Mouse (Mus musculus) R1 (cell line): ENCODE results near the gene Tbcd.
A peak's percentile ranks its signal among the peaks of the same experiment; 100 is the strongest.

Experiments
- DNase-seq: peaks from one replicate; pipeline ENCODE4 v3.0.0-alpha.2; 2018; ENCODE audit warnings: low read depth, low spot score

The Tbcd gene

GRCm38 (mm10) chr11:121451753-121452635 lies at the start of gene Tbcd:
Tbcd (plus strand) TSS chr11:121451949.
- DNase-seq, result peak; percentile 98

DNA sequence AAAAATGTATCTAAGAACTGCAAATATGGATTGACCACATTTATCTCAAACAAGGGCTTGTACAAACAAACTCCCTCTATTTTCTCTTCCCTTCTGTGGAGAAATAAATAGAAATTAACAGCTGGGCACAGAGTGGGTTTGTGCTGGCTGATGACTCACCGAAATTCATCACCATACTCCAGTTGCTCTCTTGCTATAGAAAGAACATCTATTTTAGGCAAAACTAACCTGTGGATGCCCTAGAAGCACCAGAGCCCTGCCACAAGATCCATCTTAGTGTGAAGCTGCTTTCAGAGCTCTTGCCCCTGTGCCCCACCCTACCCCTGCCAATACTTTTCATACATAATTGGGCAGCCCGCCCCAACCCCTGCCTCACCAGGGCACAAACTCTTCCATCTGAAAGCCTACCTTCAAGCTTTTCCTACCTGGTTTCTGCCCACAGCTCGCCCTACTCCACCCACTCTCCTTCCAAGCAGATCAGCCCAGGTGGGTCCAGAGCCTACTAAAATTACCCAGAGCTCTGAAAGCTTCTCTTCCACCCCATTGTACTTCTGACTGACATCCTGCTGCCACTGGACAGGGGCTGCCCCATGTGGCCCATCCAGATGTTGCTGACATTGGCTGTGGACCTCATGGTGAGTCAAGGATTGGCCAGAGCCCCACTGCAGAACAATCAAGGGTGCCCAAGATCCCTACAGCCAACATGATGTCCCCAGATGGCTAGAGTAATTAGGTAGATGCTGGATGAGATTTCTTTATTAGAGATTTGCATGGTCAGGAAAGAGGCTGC lies 44.2 kb upstream of the Tbcd start:
- DNase-seq, result no peak

DNA sequence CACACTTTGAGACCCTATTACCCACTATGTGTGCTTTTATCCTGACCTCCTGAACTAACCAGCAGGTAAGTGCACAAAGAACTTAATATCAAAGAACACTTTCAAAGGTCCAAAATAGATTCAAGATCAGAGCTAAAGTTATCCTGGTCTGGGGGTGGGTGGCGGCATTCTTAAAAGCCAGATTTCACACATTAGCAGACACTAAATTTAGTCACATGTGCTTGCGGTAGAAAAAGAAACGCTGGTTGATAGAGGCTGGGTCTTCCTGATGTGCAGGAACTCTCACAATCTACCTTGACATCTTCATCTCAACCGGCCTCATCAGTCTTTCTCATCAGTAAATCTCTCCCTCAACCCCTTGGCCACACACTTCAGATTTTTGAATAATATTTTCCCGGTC lies 37.0 kb upstream of the Tbcd start:
- no peak for DNase-seq

GRCm38 (mm10) chr11:121415351-121415750 lies 36.4 kb upstream of the Tbcd start:
- no peak for DNase-seq

DNA sequence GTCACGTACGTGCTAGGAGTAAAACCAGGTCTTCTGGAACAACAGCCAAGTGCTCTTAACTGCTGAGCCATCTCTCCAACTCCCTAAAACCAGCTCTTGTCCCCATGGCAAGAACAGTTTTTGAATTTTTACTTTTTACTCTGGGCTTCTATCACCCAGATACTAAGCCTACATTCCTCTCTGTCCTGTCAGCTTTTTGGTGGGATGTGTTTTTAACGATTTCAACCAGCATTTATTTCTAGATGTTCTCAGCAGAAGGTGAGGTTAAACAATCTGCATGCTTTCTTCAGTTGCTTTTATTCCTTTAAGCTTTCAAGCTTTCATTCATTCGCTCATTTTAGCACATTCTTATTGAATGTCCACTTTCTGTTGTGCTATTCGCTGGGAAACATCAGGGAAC lies 33.8 kb upstream of the Tbcd start:
- DNase-seq, result no peak

DNA sequence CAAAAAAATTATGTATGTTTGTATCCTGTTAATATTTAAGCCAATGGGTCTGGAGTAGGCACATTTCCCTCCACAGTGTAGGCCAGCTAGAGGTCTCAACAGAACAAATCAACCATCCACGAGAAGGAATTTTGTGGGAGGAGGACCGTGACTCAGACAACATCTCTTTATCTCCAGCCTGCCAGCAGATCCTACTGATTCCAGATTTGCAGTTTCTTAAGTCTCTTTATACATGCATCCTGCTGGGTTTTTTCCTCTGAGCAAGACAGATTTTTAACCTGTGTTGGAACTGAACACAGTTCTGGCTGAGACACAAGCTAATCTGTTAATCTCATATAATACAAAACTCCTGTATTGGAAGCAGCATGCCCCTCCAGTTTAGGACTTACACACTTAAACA lies 32.8 kb upstream of the Tbcd start:
- no peak for DNase-seq

- DNase-seq, result peak; percentile 8
Observed at GRCm38 (mm10) chr11:121420379-121420778, 31.4 kb upstream of the Tbcd start.

DNA sequence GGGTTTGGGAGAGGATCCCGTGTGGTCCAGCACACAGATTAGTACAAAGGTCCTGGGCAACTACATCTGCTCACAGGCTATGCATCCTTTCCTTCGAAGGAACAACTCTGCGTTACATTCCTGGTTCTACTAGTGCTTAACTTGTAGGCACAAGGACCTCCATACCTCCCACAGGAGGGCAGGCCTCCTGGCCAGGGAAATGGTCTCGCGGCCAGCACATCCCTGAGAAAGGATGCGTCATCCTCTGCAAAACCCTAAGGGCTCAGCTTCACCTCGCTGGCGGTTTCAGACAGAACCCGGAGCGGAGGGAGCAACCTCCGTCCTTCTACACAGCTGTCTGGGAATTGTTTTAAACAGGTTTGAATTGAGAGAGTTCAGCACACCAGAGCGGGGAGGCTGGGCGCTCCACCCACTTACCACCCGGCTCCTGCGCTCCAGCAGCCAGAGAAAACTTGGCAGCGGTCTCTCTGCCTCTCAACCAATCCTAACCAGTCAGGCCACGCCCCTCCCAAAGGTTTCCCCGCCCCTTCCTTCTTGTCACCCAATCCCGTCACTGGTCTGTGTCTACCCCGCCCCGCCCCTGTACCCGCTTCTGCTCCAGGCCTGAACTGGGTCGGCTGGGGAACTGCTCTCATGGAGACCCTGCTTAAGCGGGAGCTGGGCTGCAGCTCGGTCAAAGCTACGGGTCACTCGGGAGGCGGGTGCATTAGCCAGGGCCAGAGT lies 30.8 kb upstream of the Tbcd start, which contains the start of gene Fn3krp:
TSS of gene Fn3krp (plus strand) at position 572 of the 723 bp plus-strand sequence.
- peak; percentile 99 for DNase-seq

DNA sequence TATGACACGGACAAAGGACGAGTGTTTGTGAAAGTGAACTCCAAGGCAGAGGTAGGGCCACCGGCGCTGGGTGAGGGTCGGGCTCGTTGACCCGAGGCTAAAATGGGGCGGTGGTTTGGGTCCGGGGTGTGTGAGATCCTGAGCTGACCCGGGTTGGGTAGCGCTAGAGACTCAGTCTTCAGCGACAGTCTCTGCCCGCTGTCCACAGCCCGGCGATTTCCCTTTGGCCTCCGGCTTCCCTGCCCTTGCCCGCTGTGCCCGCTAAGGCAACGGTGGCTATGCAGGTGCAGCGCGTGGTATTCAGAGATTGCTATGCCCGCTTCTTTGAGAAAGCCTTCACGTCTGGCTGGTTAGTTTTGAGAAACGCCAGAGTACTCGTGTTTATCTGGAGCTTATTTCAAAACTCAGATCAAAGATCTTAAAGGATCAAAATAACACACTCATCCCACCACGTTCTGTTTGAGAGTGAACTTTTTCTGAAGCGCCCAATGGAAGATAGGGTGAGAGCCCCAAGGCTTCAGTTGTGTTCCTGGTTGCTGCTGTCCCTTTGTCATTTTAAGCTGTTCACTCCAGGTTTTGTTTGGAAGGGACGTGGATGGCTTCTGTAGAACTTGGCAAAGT lies 30.1 kb upstream of the Tbcd start:
- DNase-seq, result no peak

DNA sequence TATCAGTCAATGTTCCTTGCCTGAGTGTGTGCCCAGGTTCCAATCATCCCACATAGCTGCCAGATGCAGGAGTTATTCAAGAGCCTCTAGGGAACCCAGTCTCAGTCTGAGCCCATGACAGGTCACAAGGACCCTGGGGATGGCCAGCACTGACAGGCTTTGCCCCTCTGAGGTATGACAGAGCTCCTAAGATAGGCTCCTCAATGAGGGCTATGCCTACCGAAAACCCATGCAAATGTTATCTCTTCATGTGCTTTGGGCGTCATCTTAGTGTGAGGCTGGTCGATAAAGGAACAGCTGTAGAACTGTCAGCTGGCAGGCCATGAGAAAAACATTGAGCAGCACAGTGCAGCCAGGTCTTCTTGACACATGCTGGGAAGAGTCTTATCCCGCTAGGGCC lies 18.4 kb upstream of the Tbcd start:
- DNase-seq, result no peak

- peak; percentile 71 for DNase-seq
Observed at GRCm38 (mm10) chr11:121434156-121435155, 17.3 kb upstream of the Tbcd start, which contains the start of gene Fn3k. Fn3k (plus strand) TSS chr11:121434913.

- no peak for DNase-seq
Observed at GRCm38 (mm10) chr11:121437236-121437635, 14.5 kb upstream of the Tbcd start.

GRCm38 (mm10) chr11:121439686-121440292 lies 12.0 kb upstream of the Tbcd start:
- no peak for DNase-seq

DNA sequence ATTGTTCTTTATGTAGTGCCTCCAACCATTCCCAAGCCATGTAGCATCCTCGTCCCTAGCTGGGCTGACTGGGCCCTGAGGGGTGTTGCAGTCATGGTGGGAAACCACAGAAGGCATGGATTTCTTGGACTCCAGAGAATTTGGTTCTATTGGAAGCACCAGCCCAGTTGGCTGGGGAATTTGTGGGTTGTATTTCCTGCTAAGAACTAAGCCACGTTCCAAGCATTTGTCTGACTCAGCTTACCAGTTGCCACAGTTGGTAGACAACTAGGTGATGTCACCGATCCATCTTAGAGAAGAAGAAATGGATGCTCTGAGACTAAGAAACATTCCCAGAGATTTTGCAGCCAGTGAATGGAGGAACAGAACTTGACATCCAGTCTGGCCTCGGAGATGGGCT lies 10.1 kb upstream of the Tbcd start:
- DNase-seq, result no peak

- DNase-seq, result no peak
Observed at GRCm38 (mm10) chr11:121442076-121442475, 9.7 kb upstream of the Tbcd start.

DNA sequence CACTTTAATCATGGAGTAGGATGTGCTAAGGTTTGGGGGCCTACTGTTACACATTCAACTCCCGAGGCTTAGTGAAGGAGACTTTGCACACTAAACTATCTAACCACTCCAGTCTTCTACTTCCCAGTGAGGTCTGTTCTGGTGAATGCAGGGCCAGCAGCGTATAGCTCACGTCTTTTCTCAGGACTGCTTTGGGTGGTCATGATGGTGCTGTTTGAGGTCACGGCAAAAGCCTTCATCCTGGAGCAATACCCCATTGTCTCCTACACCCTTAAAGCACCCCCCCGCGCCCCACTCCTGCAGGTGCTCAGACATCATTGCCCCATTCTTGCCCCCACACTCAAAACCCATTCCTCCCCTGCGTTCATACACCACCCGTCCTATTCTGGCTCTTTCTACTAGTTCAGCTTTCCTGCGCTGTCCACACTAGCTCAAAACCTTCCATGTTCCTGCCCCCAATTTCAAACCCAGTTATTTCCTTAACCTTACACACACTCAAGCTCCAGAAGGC lies 478 bp upstream of the Tbcd start:
- no peak for DNase-seq

GRCm38 (mm10) chr11:121457874-121458273 lies 6.1 kb downstream of the Tbcd start:
- DNase-seq, result peak; percentile 73

DNA sequence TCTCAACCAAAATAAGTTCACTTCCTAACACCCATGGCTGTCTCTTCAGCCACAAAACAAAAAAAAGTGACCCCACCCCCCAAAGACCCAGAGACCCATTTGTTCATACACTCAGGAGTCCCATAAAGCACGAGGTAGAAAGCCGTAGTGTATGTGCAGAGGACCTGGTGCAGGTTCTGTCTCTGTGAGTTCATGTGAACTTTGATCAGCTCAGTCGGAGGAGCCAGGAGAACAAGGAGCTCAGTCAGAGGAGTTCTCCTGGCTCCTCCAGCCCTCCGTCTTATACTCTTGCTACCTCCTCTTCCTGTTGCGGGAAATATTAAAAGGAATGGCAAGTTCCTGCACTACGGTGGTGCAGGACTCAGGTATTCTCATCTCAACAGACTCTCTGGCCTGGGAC lies 15.7 kb downstream of the Tbcd start:
- DNase-seq, result no peak

- DNase-seq, result no peak
Observed at GRCm38 (mm10) chr11:121474831-121475230, 23.1 kb downstream of the Tbcd start.
